Mouse (Mus musculus) myocyte (in vitro differentiated cells): Measurements from ENCODE around the gene Gsk3a. TPM values are rescaled to one million over a fixed set of nuclear protein-coding genes. Genes with fewer than 3 reads are reported as not detected.

ENCODE experiments used
- H3K27me3 ChIP-seq: one replicate; pipeline ENCODE4 v1.6.1; 2011; ENCODE audit not compliant: control insufficient read depth, insufficient read depth, insufficient read length
- H3K36me3 ChIP-seq: one replicate; pipeline ENCODE4 v1.6.1; 2011; ENCODE audit not compliant: control insufficient read depth, insufficient read depth
- H3K4me2 ChIP-seq: one replicate; pipeline ENCODE4 v1.6.1; 2011; ENCODE audit warnings: low read depth, control low read depth
- H3K4me3 ChIP-seq: one replicate; pipeline ENCODE4 v1.5.1; 2011; ENCODE audit warnings: mild to moderate bottlenecking, control low read depth, moderate library complexity
- H3K79me2 ChIP-seq: one replicate; pipeline ENCODE4 v1.6.1; 2011; ENCODE audit not compliant: control insufficient read depth, insufficient read depth
- H3ac ChIP-seq: one replicate; pipeline ENCODE4 v1.6.1; 2011; ENCODE audit not compliant: control insufficient read depth, insufficient read length
- CEBPB ChIP-seq: IDR thresholded peaks from 2 replicates; pipeline ENCODE4 v1.6.1; 2011; ENCODE audit warnings: mild to moderate bottlenecking, moderate library complexity; ENCODE audit not compliant: poor library complexity, insufficient read depth, severe bottlenecking
- E2F4 ChIP-seq: IDR thresholded peaks from one replicate; pipeline ENCODE4 v1.6.1; 2011; ENCODE audit warnings: mild to moderate bottlenecking, control low read depth, moderate library complexity; ENCODE audit not compliant: insufficient read depth
- MAX ChIP-seq: IDR thresholded peaks from one replicate; pipeline ENCODE4 v1.6.1; 2011; ENCODE audit warnings: low read depth, mild to moderate bottlenecking, control low read depth
- MYOD1 ChIP-seq, 3 experiments: IDR thresholded peaks; one replicate each; pipeline ENCODE4 v1.6.1; 2011; ENCODE audit warnings: control low read depth in 2 of 3, low read depth in 2 of 3, mild to moderate bottlenecking in 2 of 3, moderate library complexity in 1 of 3; ENCODE audit not compliant: insufficient read length in 2 of 3, control insufficient read depth in 1 of 3
- MYOG ChIP-seq, 3 experiments: IDR thresholded peaks; one replicate each; pipeline ENCODE4 v1.6.1; 2011; ENCODE audit warnings: control low read depth in 2 of 3, low read depth in 2 of 3, mild to moderate bottlenecking in 2 of 3; ENCODE audit not compliant: insufficient read length in 2 of 3, control insufficient read depth in 1 of 3, insufficient read depth in 1 of 3
- POLR2A ChIP-seq: IDR thresholded peaks from one replicate; pipeline ENCODE4 v1.6.1; 2011; ENCODE audit warnings: low read depth, mild to moderate bottlenecking, control low read depth, moderate library complexity; ENCODE audit not compliant: insufficient read length
- POLR2AphosphoS2 ChIP-seq: IDR thresholded peaks from one replicate; pipeline ENCODE4 v1.6.1; 2011; ENCODE audit warnings: low read depth, control low read depth; ENCODE audit not compliant: insufficient read length
- REST ChIP-seq: IDR thresholded peaks from one replicate; pipeline ENCODE4 v1.6.1; 2011; ENCODE audit warnings: mild to moderate bottlenecking, control low read depth, moderate library complexity; ENCODE audit not compliant: insufficient read depth, insufficient read length
- SRF ChIP-seq: IDR thresholded peaks from one replicate; pipeline ENCODE4 v1.6.1; 2011; ENCODE audit warnings: low read depth; ENCODE audit not compliant: control insufficient read depth, insufficient read length
- TCF12 ChIP-seq: IDR thresholded peaks from one replicate; pipeline ENCODE4 v1.6.1; 2011; ENCODE audit warnings: mild to moderate bottlenecking, control low read depth; ENCODE audit not compliant: poor library complexity, insufficient read depth, severe bottlenecking
- TCF3 ChIP-seq: IDR thresholded peaks from one replicate; pipeline ENCODE4 v1.6.1; 2011; ENCODE audit warnings: low read depth, control low read depth; ENCODE audit not compliant: insufficient read length
- USF1 ChIP-seq: IDR thresholded peaks from one replicate; pipeline ENCODE4 v1.6.1; 2011; ENCODE audit warnings: low read depth, mild to moderate bottlenecking, control low read depth, moderate library complexity
- polyA plus RNA-seq: library from polyadenylated mRNA; unstranded; fragments of >200 nt; fragmentation: generic; extraction: Trizol; gene quantifications from one replicate; pipeline ENCODE4 v1.2.1, GENCODE M21; 2012; ENCODE audit warnings: missing spikeins

Gsk3a gene
- polyA plus RNA-seq, 1 experiment, result 69.4 TPM

GRCm38 (mm10) chr7:25214172-25214571 lies 23.5 kb downstream of the Gsk3a start:
- TF ChIP-seq MAX (no peak), MYOD1 (IDR thresholded peaks at IDR 0.05; ENCODE audit: control insufficient read depth in 1 of 3, insufficient read length in 2 of 3, low read depth in 2 of 3) (no peak), TCF12 (no peak), SRF (no peak), POLR2AphosphoS2 (no peak), TCF3 (no peak), E2F4 (no peak), CEBPB (no peak), POLR2A (no peak), USF1 (no peak)
- no peaks in the 10 kb centered on the region for H3K36me3 ChIP-seq
- H3K79me2 ChIP-seq, result no peaks in the 10 kb centered on the region
- H3K4me3 ChIP-seq, result no peak overlapping the region
- no peak overlapping the region for H3K4me2 ChIP-seq
- no peaks in the 10 kb centered on the region for H3K27me3 ChIP-seq
- no peak overlapping the region for H3ac ChIP-seq

DNA sequence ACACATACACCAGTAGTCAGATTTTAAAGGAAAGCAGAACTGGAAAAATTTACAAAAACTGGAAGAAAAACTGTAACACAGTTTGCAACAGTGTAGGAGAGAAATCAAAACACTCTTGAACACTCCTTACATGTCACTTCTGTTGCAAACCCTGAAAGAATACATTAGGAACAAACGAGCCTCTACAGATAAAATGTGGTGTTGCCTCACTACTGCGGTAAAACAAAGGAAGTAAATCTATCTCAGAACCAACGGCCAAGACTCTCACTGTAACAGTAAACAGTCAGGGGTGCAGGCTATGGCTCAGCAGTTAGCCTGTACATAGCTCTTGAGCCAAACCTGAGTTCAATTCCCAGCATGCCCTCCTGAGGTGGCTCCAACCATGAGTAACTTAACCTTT lies 24.6 kb downstream of the Gsk3a start:
- Histone ChIP-seq H3K27me3 (no peaks in the 10 kb centered on the region), H3ac (no peak overlapping the region), H3K4me3 (no peak overlapping the region), H3K79me2 (no peaks in the 10 kb centered on the region), H3K4me2 (no peak overlapping the region), H3K36me3 (no peaks in the 10 kb centered on the region)
- TF ChIP-seq SRF (no peak), TCF3 (no peak), REST (no peak), POLR2AphosphoS2 (no peak), MYOD1 (IDR thresholded peaks at IDR 0.05; ENCODE audit: control insufficient read depth in 1 of 3, insufficient read length in 2 of 3, low read depth in 2 of 3) (no peak), TCF12 (no peak), MAX (no peak), E2F4 (no peak), USF1 (no peak), MYOG (IDR thresholded peaks at IDR 0.05; ENCODE audit: control insufficient read depth in 1 of 3, insufficient read depth in 1 of 3, insufficient read length in 2 of 3, low read depth in 2 of 3) (no peak), POLR2A (no peak), CEBPB (no peak)

DNA sequence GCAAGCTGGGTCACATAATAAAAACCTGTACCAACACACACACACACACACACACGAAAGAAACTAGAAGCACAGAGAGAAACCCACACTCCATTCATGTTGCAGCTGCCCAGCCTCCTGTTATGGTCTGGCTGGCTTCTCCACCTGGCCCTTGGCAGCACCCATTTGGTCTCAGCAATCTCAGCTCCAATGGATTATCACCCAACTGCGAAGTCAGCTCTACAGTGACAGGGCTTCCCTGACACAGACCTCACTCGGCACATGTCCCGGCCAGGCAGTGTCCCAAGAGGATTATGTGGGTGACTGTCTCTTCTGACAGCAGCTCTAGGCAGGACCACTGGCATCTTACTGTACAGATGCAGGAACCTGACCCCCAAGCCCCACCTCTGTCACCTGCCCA lies 27.2 kb downstream of the Gsk3a start:
- peak in 1 of 3 experiments; percentile 52 for TF ChIP-seq MYOD1 (IDR thresholded peaks at IDR 0.05; ENCODE audit: control insufficient read depth in 1 of 3, insufficient read length in 2 of 3, low read depth in 2 of 3)
- TF ChIP-seq MYOG (IDR thresholded peaks at IDR 0.05; ENCODE audit: control insufficient read depth in 1 of 3, insufficient read depth in 1 of 3, insufficient read length in 2 of 3, low read depth in 2 of 3), result peak in 1 of 3 experiments; percentile 10
- no peak for TF ChIP-seq USF1
- H3K36me3 ChIP-seq, result no peaks in the 10 kb centered on the region
- no peak overlapping the region for H3ac ChIP-seq

DNA sequence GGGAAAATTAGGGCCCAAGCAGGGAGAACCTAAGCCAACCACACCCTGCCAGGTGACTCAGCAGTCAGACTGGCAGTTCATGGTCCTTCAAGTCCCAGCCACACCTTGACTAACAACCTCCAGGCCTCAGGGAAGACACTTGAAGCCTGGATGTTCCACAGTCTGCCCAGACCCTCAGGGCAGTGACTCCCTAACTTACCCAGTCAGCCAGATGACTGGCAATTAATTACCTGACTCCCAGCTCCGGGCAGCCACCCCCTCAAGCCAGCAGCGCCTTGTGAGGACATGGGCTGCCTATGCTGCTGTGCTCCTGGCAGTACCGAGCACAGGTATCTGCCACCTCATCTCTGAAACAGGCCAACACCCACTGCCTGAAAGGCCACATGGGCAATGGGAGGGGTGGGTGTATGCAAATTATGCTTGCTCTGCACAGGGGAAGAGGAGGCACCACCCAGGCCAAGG lies 28.5 kb downstream of the Gsk3a start:
- Histone ChIP-seq H3K36me3 (no peaks in the 10 kb centered on the region), H3K27me3 (no peaks in the 10 kb centered on the region), H3K4me2 (no peak overlapping the region), H3K79me2 (no peaks in the 10 kb centered on the region), H3K4me3 (no peak overlapping the region), H3ac (no peak overlapping the region)
- TF ChIP-seq REST (no peak), SRF (no peak), E2F4 (no peak), CEBPB (no peak), TCF3 (no peak), MAX (no peak), POLR2A (no peak), TCF12 (no peak), MYOG (IDR thresholded peaks at IDR 0.05; ENCODE audit: control insufficient read depth in 1 of 3, insufficient read depth in 1 of 3, insufficient read length in 2 of 3, low read depth in 2 of 3) (no peak)

More for the DNA sequence above, 27.2 kb downstream of the Gsk3a start:
- H3K27me3 ChIP-seq, result no peaks in the 10 kb centered on the region
- H3K79me2 ChIP-seq, result no peaks in the 10 kb centered on the region
- H3K4me2 ChIP-seq, result no peak overlapping the region
- no peak overlapping the region for H3K4me3 ChIP-seq

DNA sequence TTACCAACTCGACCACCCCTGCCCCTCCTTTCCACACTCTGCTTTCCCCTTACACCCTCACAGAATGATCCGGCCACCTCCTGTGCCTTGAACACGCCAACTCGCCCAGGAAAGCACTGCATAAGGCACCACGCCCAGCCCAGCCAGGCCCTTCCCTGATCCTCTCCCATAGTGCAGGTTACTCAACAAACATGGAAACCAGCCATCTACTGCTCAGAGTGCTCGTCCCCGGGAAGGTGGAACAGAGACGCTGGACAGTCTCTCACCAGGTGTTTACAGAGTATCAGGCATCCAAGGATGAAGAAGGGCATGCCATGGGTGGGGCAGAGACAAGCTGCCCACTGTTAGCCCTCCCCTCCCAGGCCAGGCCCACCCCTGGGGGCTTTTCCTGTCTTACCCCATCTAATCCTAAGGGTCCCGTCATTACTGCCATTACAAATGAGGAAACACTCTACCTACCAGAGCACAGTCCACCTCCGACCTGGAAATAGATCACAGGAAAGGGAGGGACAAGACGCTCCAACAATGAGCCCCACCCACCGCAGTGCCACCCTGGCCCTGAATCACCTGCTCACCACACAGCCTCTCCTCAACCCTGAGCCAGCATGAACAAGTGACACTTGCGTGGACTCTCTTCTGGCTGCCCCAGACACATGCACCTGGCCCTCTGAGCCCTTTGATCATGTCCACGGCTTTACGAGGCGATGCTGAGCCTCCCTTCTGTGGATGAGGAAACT lies 31.4 kb downstream of the Gsk3a start:
- Histone ChIP-seq H3K4me2 (no peak overlapping the region), H3K4me3 (no peak overlapping the region), H3ac (no peak overlapping the region), H3K36me3 (no peaks in the 10 kb centered on the region), H3K79me2 (no peaks in the 10 kb centered on the region), H3K27me3 (no peaks in the 10 kb centered on the region)
- TF ChIP-seq POLR2A (no peak), TCF3 (no peak), MAX (no peak), SRF (no peak), MYOD1 (IDR thresholded peaks at IDR 0.05; ENCODE audit: control insufficient read depth in 1 of 3, insufficient read length in 2 of 3, low read depth in 2 of 3) (no peak), POLR2AphosphoS2 (no peak), USF1 (no peak), REST (no peak), TCF12 (no peak), E2F4 (no peak), CEBPB (no peak), MYOG (IDR thresholded peaks at IDR 0.05; ENCODE audit: control insufficient read depth in 1 of 3, insufficient read depth in 1 of 3, insufficient read length in 2 of 3, low read depth in 2 of 3) (no peak)
